In the genomic region with DNA sequence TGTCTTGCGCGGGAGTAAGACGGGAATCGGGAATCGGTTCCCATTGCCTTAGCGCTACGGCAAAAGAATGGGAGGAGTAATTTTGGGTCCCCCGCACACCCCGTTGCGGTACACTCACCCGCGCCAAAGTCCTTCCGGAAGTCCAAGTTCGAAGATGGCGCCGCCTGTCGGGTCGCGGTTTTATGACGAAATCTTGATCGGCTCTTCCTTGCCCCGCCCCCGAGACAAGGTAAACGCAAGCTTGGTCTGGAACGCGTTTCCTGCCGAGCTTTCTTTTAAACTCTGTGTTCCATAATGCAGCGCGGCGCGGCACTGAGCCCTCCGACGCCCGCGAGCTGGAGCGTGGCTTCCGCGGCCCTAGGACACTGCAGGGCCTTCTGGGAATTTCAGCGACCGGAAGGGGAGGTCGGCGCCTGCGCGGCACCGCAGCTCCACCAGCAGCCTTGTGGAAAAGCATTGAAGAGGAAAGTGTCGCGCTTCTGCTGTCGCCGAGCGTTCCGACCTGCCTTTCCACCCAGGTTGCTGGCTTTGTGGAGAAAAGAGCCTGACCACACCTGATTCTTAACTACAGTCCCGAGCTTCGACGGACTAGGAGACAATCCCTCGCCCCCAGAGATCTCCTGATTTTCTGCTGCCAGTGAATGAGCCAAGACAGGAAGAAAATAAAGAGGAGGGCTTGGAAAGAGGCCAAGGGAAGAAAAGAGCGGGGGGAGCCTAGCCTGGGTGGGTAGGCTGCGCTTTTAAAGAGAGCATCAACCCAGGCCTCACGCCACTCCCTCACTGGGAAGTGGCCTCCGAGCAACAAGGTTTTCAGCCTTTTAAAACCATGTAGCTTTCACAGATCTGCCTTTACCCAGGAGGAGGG, we compare ENCODE assay signal across 7 mouse cellular contexts. TPM values are rescaled to one million over a fixed set of nuclear protein-coding genes. Genes with fewer than 3 reads are reported as not detected.
DNase-seq lines count a peak whose midpoint lies in the region; ATAC-seq and TF ChIP-seq lines count a peak whose summit lies in the region.

A gene (minus strand): TSS at position 146 of the 865 bp plus-strand sequence.
A gene (minus strand): TSS at position 379 of the 865 bp plus-strand sequence.

- TF ChIP-seq POLR2A in small intestine, adult 2 months (IDR thresholded peaks at IDR 0.05; ENCODE audit: low read depth, low read length), result peak; percentile 80

- peak within 1 kb of the TSS; percentile 94 for H3K27ac ChIP-seq in embryonic facial prominence, embryonic 10.5 days (replicated peaks)
- peak within 1 kb of the TSS; percentile 95 for H3K27ac ChIP-seq in intestine, postnatal 0 days (ENCODE audit: low read depth, low read length)
- peak within 1 kb of the TSS; percentile 98 for H3K27ac ChIP-seq in midbrain, embryonic 12.5 days (replicated peaks)
- H3K27ac ChIP-seq in small intestine, adult 2 months (ENCODE audit: insufficient read depth, low read depth, low read length), result peak within 1 kb of the TSS; percentile 95

- H3K27me3 ChIP-seq in embryonic facial prominence, embryonic 10.5 days (replicated peaks; ENCODE audit: low read depth, poor library complexity, severe bottlenecking), result no peaks in the 10 kb centered on the region
- H3K27me3 ChIP-seq in intestine, postnatal 0 days (replicated peaks; ENCODE audit: control insufficient read depth, insufficient read depth, low read length), result no peaks in the 10 kb centered on the region
- H3K27me3 ChIP-seq in midbrain, embryonic 12.5 days, result no peaks in the 10 kb centered on the region
- no peaks in the 10 kb centered on the region for H3K27me3 ChIP-seq in small intestine, adult 2 months (ENCODE audit: control insufficient read depth, insufficient read depth, low read length)

- H3K9ac ChIP-seq in intestine, postnatal 0 days (ENCODE audit: low read depth, low read length), result peak within 1 kb of the TSS; percentile 76
- H3K9ac ChIP-seq in midbrain, embryonic 12.5 days (replicated peaks), result peak within 1 kb of the TSS; percentile 75

- H3K4me2 ChIP-seq in intestine, postnatal 0 days (replicated peaks; ENCODE audit: low read depth), result peak within 1 kb of the TSS; percentile 85
- peak within 1 kb of the TSS; percentile 97 for H3K4me2 ChIP-seq in midbrain, embryonic 12.5 days (replicated peaks)

- intact Hi-C loops in left cerebral cortex, postnatal 4 days (cut with DNase I), result no loop called here

- H3K4me3 ChIP-seq in embryonic facial prominence, embryonic 10.5 days, result peak within 1 kb of the TSS; percentile 71
- peak within 1 kb of the TSS; percentile 98 for H3K4me3 ChIP-seq in intestine, postnatal 0 days (ENCODE audit: low read depth, low read length)
- H3K4me3 ChIP-seq in midbrain, embryonic 12.5 days, result peak within 1 kb of the TSS; percentile 61
- peak within 1 kb of the TSS; percentile 87 for H3K4me3 ChIP-seq in small intestine, adult 2 months (ENCODE audit: low read depth, low read length)

- ATAC-seq in intestine, postnatal 0 days, result peak; percentile 97
- ATAC-seq in midbrain, embryonic 12.5 days (ENCODE audit: low FRiP score, low read depth), result peak; percentile 97

- DNase-seq in adrenal gland, postnatal 10 days, result peak; percentile 94
- DNase-seq in embryonic facial prominence, embryonic 10.5 days (ENCODE audit: low spot score), result peak; percentile 94
- DNase-seq in gonadal fat pad, adult 2 months (ENCODE audit: low read depth), result peak; percentile 63
- DNase-seq in left cerebral cortex, postnatal 4 days, result peak; percentile 96

- H3K36me3 ChIP-seq in embryonic facial prominence, embryonic 10.5 days (replicated peaks), result peaks cover 17% of the 10 kb centered on the region
- H3K36me3 ChIP-seq in intestine, postnatal 0 days (ENCODE audit: control insufficient read depth, insufficient read depth), result no peaks in the 10 kb centered on the region
- H3K36me3 ChIP-seq in midbrain, embryonic 12.5 days, result 0 out of 2 replicates have a peak, but pooled peaks cover 5% of the 10 kb centered on the region
- H3K36me3 ChIP-seq in small intestine, adult 2 months (ENCODE audit: control insufficient read depth, insufficient read depth, low read length), result no peaks in the 10 kb centered on the region

- peaks cover 12% of the 10 kb centered on the region; the same call in 1 of the 2 replicates for H3K4me1 ChIP-seq in embryonic facial prominence, embryonic 10.5 days
- no peaks in the 10 kb centered on the region for H3K4me1 ChIP-seq in intestine, postnatal 0 days (replicated peaks; ENCODE audit: control insufficient read depth, insufficient read depth, low read length)
- peaks cover 15% of the 10 kb centered on the region for H3K4me1 ChIP-seq in midbrain, embryonic 12.5 days
- H3K4me1 ChIP-seq in small intestine, adult 2 months (ENCODE audit: control insufficient read depth, insufficient read depth, insufficient read length, low read length), result peaks cover 2% of the 10 kb centered on the region; the same call in 1 of the 2 replicates

- TF ChIP-seq CTCF in intestine, postnatal 0 days (IDR thresholded peaks at IDR 0.05; ENCODE audit: low read depth), result peak; percentile 34; the same call in 1 of the 2 replicates
- 0 out of 2 replicates have a peak, but pooled peaks have one; percentile 7 for TF ChIP-seq CTCF in small intestine, adult 2 months (IDR thresholded peaks at IDR 0.05; ENCODE audit: extremely low read depth, insufficient read length, insufficient replicate concordance, low read depth, low read length)

- under 1% methylated on average over 59 of the region's 59 CpGs for WGBS in embryonic facial prominence, embryonic 10.5 days
- under 1% methylated on average over 59 of the region's 59 CpGs for WGBS in intestine, postnatal 0 days
- WGBS in midbrain, embryonic 12.5 days, result under 1% methylated on average over 59 of the region's 59 CpGs
- under 1% methylated on average over 59 of the region's 59 CpGs for WGBS in small intestine, adult 2 months

- H3K9me3 ChIP-seq in embryonic facial prominence, embryonic 10.5 days, result no peaks in the 10 kb centered on the region
- H3K9me3 ChIP-seq in intestine, postnatal 0 days (ENCODE audit: control insufficient read depth), result no peaks in the 10 kb centered on the region
- no peaks in the 10 kb centered on the region for H3K9me3 ChIP-seq in midbrain, embryonic 12.5 days

RNA-seq across cellular contexts. Expression of the first gene that starts in this region (rescaled TPM):
- 1 to 10 TPM; 1.5 to 2.8 TPM for total RNA-seq in adrenal gland, postnatal 10 days (2021)
- polyA plus RNA-seq in embryonic facial prominence, embryonic 10.5 days (2016; fragmentation: Nextera tagmentation; extraction: Ambion mirVana), result 1.5 TPM in 2 replicates
- polyA plus RNA-seq in gonadal fat pad, adult 2 months (2012; rRNA removed), result 2.6 and 3.6 TPM in 2 replicates
- 0.53 and 1.0 TPM in 2 replicates for polyA plus RNA-seq in intestine, postnatal 0 days (2015; fragmentation: Nextera tagmentation; extraction: Ambion mirVana)
- total RNA-seq in left cerebral cortex, postnatal 4 days (2021), result 1 to 10 TPM; 2.7 to 4.4 TPM
- polyA plus RNA-seq in midbrain, embryonic 12.5 days (2016; fragmentation: Nextera tagmentation; extraction: Ambion mirVana), result 1.3 and 3.6 TPM in 2 replicates
- 0.98 and 4.1 TPM in 2 replicates for polyA plus RNA-seq in small intestine, adult 2 months (2012; rRNA removed)

RNA-seq across cellular contexts. Expression of the second gene that starts in this region (rescaled TPM):
- 10 to 100 TPM; 46.3 to 64.2 TPM for total RNA-seq in adrenal gland, postnatal 10 days (2021)
- polyA plus RNA-seq in embryonic facial prominence, embryonic 10.5 days (2016; fragmentation: Nextera tagmentation; extraction: Ambion mirVana), result 123 and 124 TPM in 2 replicates
- polyA plus RNA-seq in gonadal fat pad, adult 2 months (2012; rRNA removed), result 45.4 TPM in 2 replicates
- 23.1 and 26.2 TPM in 2 replicates for polyA plus RNA-seq in intestine, postnatal 0 days (2015; fragmentation: Nextera tagmentation; extraction: Ambion mirVana)
- total RNA-seq in left cerebral cortex, postnatal 4 days (2021), result 10 to 100 TPM; 68.9 to 74.0 TPM
- 97.3 and 97.6 TPM in 2 replicates for polyA plus RNA-seq in midbrain, embryonic 12.5 days (2016; fragmentation: Nextera tagmentation; extraction: Ambion mirVana)
- 16.3 and 21.9 TPM in 2 replicates for polyA plus RNA-seq in small intestine, adult 2 months (2012; rRNA removed)

Comparison
In these comparisons a context has a peak if more than half of its experiments do, and no peak if none do; other contexts are left out.
1. Peak in every context shown above with its lines: DNase-seq, ATAC-seq, H3K4me3 ChIP-seq and H3K27ac ChIP-seq.